Mouse (Mus musculus) heart, embryonic 15.5 days (tissue): ENCODE results near the gene Gns. TPM values are rescaled to one million over a fixed set of nuclear protein-coding genes. Genes with fewer than 3 reads are reported as not detected.

ENCODE experiments used
- ATAC-seq: fragments of 200-750 bp; cut with Nextera tagmentation; replicated peaks from 2 replicates; pipeline ENCODE4 v1.8.0; 2017; ENCODE audit warnings: low read depth, moderate TSS enrichment; ENCODE audit not compliant: insufficient number of reproducible peaks, insufficient read depth, low FRiP score
- H3K27ac ChIP-seq: fragments of 300-500 bp; sonication (generic); 2 replicates; pipeline ENCODE4 v1.5.1; 2015; ENCODE audit warnings: mild to moderate bottlenecking, inconsistent platforms
- H3K27me3 ChIP-seq: fragments of 300-500 bp; sonication (generic); 2 replicates; pipeline ENCODE4 v1.6.1; 2015; ENCODE audit warnings: inconsistent platforms
- H3K36me3 ChIP-seq: fragments of 300-500 bp; sonication (generic); 2 replicates; pipeline ENCODE4 v1.6.1; 2015; ENCODE audit warnings: mild to moderate bottlenecking, inconsistent platforms
- H3K4me1 ChIP-seq: fragments of 300-500 bp; sonication (generic); replicated peaks from 2 replicates; pipeline ENCODE4 v1.6.1; 2015; ENCODE audit warnings: inconsistent platforms
- H3K4me2 ChIP-seq: fragments of 300-500 bp; sonication (generic); 2 replicates; pipeline ENCODE4 v1.6.1; 2015; ENCODE audit warnings: inconsistent platforms, mild to moderate bottlenecking, moderate library complexity
- H3K4me3 ChIP-seq: fragments of 300-500 bp; sonication (generic); 2 replicates; pipeline ENCODE4 v1.5.1; 2015; ENCODE audit warnings: mild to moderate bottlenecking, inconsistent platforms
- H3K9ac ChIP-seq: fragments of 300-500 bp; sonication (generic); 2 replicates; pipeline ENCODE4 v1.6.1; 2015; ENCODE audit warnings: mild to moderate bottlenecking, inconsistent platforms
- H3K9me3 ChIP-seq: fragments of 300-500 bp; sonication (generic); replicated peaks from 2 replicates; pipeline ENCODE4 v1.6.1; 2016; ENCODE audit warnings: inconsistent platforms
- WGBS: fragments of 180-500 bp; shearing (Covaris S2); methylation state at CpG from one replicate; pipeline ENCODE4 v1.1.7; 2015; ENCODE audit warnings: mixed read lengths; 5-methylcytosine and 5-hydroxymethylcytosine counted together
- polyA plus RNA-seq: library from polyadenylated mRNA; unstranded; fragments of >200 nt; fragmentation: Nextera tagmentation; extraction: Ambion mirVana; gene quantifications from 2 replicates; pipeline ENCODE4 v1.2.1, GENCODE M21; 2015

The Gns gene
- polyA plus RNA-seq, 1 experiment from 2014 or later, result 28.6 TPM

DNA sequence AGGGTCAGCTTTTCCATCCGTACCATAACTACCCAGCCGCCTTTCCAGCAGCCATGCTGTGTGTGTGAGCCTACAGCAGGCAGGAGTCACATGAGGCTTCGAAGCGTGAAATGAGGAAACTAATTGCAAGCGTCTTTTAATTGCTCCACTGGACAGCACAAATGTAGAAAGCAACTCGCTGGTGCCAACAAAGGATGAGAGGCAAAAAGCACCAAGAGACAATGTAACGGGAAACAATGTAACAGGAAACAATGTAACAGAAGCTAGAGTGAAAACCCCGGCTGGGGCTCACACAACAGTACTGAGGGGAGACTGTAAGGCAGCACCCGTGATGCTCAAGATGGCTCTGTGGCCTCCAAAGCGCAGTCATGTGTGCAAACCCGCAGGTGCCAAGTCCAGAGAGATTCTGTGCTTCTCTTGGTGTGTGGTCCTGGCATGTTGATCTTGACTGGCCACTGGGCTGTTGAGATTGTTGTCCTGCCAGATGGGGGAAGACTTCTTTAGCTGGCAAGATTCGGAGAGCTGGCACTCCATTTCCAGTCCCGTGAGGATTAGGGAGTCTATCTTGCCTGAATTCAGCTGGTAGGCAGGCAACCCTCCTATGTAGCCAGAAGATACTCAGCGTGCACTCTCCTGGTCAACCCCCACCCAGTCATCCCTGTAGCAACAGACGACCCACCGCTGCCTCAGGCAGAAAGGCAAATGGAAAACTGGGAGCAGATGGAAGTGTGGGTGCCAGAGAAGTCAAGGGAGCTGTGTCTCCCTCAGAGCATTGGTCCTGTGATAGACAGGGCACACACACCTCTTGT is 58.9 kb downstream of the Gns start:
- no peak overlapping the region for H3K4me3 ChIP-seq
- no peaks in the 10 kb centered on the region for H3K27me3 ChIP-seq
- H3K9me3 ChIP-seq, result no peaks in the 10 kb centered on the region
- no peak overlapping the region for H3K9ac ChIP-seq
- H3K4me1 ChIP-seq, result peaks cover 96% of the 10 kb centered on the region
- no peak overlapping the region for H3K4me2 ChIP-seq
- H3K27ac ChIP-seq, result peak overlapping the region; percentile 41
- WGBS, result 65% methylated on average over 16 of the region's 16 CpGs
- no peaks in the 10 kb centered on the region for H3K36me3 ChIP-seq
- no peak for ATAC-seq

DNA sequence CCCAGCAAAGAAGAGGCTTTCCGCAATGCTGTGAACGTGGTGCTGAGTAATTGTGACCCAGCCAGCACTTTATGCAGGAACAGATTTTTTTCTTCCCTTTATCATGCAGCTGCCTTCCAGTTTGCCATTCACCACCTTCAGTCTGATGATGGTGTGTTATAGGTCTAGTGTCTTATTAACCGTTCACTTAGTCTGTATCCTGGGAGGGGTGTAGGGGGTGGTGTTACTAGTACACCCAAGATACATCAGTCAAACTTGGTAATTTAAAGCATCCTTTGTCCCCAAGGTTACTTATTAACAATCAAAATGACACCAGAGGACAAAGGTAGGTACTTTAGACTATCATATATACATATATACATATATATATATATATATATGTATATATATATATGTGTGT is 59.6 kb downstream of the Gns start:
- Histone ChIP-seq H3K4me1 (peaks cover 96% of the 10 kb centered on the region), H3K4me2 (no peak overlapping the region), H3K9me3 (no peaks in the 10 kb centered on the region), H3K9ac (no peak overlapping the region), H3K36me3 (no peaks in the 10 kb centered on the region), H3K27ac (peak overlapping the region; percentile 41; the same call in 1 of the 2 replicates), H3K4me3 (no peak overlapping the region), H3K27me3 (no peaks in the 10 kb centered on the region)
- 71% methylated on average over 3 of the region's 3 CpGs for WGBS
- ATAC-seq, result no peak

DNA sequence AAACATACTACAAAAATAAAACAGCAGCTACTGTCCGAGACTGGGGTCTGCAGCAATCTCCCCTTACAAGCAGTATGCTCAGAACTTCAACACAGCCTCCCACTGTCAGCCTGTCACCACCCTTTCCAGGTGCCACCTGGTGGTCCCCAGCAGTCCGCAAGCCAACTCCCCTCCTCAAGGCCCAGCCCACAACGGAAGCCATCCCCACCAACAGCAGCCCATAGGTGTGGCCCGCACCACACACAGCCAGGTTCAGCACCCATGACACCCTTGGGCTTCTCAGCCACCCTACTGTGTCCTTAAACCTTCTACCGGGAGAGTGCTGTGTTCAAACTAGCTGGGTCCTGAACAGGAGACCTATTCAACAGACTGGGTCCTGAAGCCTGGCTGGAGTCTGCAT is 60.2 kb downstream of the Gns start:
- Histone ChIP-seq H3K27ac (peak overlapping the region; percentile 64), H3K36me3 (no peaks in the 10 kb centered on the region), H3K9me3 (no peaks in the 10 kb centered on the region), H3K27me3 (no peaks in the 10 kb centered on the region), H3K4me1 (peaks cover 96% of the 10 kb centered on the region), H3K9ac (no peak overlapping the region), H3K4me2 (no peak overlapping the region), H3K4me3 (no peak overlapping the region)
- ATAC-seq, result no peak
- 69% methylated on average over 5 of the region's 5 CpGs for WGBS

DNA sequence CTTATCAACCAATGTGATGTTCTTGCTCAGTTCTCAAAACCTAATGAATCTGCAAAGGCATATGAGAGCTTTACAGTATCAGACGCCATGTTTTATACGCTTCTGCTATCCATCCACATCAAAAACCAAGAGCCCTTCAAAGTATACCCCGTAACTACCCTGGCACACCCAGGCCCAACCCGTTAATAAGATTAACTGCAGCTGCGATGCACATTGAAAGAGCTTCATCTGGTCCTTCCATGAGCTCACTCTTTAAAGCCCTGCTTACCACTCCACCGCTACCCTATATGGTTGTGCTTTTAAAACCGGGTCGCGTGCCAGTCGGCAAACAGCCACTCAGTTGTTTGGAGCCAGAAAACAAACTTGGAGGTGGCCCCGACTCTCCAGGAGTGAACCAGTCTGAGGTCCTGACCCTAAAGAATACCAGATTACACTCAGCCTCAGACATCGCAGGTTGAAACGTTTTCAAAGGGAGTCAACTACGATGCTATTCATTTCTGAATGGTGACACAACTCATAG is 60.7 kb downstream of the Gns start:
- Histone ChIP-seq H3K27me3 (no peaks in the 10 kb centered on the region), H3K4me2 (no peak overlapping the region), H3K9ac (no peak overlapping the region), H3K9me3 (no peaks in the 10 kb centered on the region), H3K4me3 (no peak overlapping the region), H3K4me1 (peaks cover 96% of the 10 kb centered on the region), H3K36me3 (no peaks in the 10 kb centered on the region), H3K27ac (peak overlapping the region; percentile 64)
- WGBS, result 61% methylated on average over 14 of the region's 14 CpGs
- no peak for ATAC-seq

DNA sequence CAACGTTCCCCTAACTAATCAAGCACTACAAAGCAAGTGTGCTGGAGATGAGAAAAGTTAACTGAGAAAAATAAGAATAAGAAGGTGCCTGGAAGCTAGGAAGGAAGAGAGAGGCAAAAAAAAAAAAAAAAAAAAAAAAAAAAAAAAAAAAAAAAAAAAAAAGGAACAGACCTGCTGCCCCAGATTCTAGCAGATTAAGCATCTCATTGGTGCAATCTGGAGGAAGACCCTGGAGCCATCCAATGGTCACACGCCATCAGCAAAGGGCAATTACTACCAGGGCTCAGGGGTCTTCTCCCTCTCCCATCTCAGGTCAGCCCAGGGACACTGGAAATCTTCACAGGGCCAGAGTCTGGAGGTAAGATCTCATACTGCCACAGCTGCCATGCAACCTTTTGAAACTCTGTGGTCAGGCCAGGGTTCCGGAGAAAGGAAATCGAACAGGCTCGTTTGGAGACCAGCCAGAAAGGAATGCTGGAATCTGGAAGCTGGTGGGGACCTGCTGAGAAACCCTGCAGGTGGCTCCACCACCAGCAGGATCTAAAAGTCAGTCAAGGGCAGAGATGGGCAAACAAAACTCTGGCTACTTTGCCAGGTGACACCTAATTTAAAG is 61.7 kb downstream of the Gns start:
- H3K9ac ChIP-seq, result no peak overlapping the region
- peak overlapping the region; percentile 16; the same call in 1 of the 2 replicates for H3K4me2 ChIP-seq
- no peak overlapping the region for H3K4me3 ChIP-seq
- H3K9me3 ChIP-seq, result no peaks in the 10 kb centered on the region
- H3K4me1 ChIP-seq, result peaks cover 96% of the 10 kb centered on the region
- ATAC-seq, result no peak
- no peaks in the 10 kb centered on the region for H3K36me3 ChIP-seq
- no peaks in the 10 kb centered on the region for H3K27me3 ChIP-seq
- 21% methylated on average over 5 of the region's 5 CpGs for WGBS
- peak overlapping the region; percentile 93 for H3K27ac ChIP-seq

DNA sequence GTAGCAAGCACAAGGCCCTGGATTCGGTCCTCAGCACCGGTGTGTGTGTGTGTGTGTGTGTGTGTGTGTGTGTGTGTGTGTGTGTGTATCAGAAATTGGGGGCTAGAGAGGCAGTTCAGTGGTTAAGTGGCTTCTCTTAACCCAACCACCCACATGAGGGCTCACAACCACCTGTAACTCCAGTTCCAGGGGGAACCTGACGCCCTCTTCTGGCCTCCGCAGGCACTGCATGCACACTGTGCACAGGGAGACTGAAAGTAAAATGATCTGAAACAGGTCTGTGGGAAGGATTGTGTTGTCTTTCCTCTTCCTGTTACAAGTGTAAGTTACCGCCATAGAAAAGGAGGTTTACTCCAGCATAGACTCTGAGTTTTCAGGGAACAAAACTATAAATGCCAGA is 62.2 kb downstream of the Gns start:
- 58% methylated on average over 5 of the region's 5 CpGs for WGBS
- no peak overlapping the region for H3K4me3 ChIP-seq
- no peak overlapping the region for H3K9ac ChIP-seq
- H3K4me1 ChIP-seq, result peaks cover 96% of the 10 kb centered on the region
- ATAC-seq, result no peak
- no peaks in the 10 kb centered on the region for H3K9me3 ChIP-seq
- H3K27ac ChIP-seq, result peak overlapping the region; percentile 93
- no peaks in the 10 kb centered on the region for H3K36me3 ChIP-seq
- H3K27me3 ChIP-seq, result no peaks in the 10 kb centered on the region
- no peak overlapping the region for H3K4me2 ChIP-seq

DNA sequence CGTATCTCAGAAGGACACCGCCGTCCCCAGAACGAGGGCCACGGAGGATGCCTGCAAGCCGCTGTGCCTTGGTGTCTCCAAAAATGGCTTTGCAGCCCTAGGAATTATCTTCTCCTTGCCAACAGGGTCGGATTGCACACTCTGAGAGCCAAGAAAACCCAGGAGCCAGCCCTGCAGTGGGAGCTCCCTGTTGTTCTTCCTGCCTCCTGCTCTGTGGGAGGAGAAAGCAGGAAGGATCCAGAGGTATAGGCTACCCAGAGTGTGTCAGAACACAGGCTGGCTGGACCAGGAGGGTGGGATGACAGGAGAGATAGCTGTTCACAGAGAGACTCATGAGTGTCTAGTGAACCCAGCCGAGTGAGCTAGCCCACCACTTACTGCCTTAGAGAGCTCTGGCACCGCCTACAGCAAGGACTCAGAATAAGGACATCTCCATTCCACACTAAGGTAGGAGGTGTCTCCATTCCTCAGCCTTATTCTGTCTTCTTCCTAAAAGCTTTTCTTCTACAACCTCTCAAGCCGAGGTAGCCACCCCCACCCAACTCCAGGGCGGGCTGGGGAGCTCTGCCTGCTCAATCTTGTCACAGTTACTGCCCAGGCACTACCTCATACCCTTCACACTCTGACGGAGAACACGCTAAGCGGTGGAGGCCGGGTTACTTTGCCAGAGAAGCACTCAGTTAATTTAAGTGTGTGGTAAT is 63.3 kb downstream of the Gns start:
- Histone ChIP-seq H3K9me3 (no peaks in the 10 kb centered on the region), H3K4me2 (peak overlapping the region; percentile 2; the same call in 1 of the 2 replicates), H3K9ac (peak overlapping the region; percentile 16; the same call in 1 of the 2 replicates), H3K36me3 (no peaks in the 10 kb centered on the region), H3K4me1 (peaks cover 95% of the 10 kb centered on the region), H3K4me3 (0 out of 2 replicates have a peak overlapping the region, but pooled peaks have one; percentile 4), H3K27ac (peak overlapping the region; percentile 93), H3K27me3 (no peaks in the 10 kb centered on the region)
- no peak for ATAC-seq
- 53% methylated on average over 15 of the region's 15 CpGs for WGBS

DNA sequence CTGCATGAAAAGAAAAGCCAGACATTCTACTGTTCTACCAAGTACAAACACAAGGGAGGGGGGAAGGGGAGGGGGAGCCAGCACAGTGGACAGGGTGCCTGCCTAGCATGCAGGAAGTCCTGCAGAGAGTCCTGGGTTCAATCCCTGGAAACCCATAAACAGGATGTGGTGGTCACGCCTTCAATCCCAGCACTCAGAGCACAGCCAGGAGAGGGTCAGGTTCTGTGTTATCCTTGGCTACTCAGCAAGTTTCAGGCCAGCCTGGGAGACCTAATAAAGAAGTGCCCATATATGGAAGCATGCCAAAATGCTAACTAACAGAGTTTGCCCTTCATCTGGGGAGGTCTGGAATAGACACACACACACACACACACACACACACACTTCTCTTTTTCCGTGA is 64.2 kb downstream of the Gns start:
- H3K27ac ChIP-seq, result peak overlapping the region; percentile 93
- H3K4me3 ChIP-seq, result no peak overlapping the region
- ATAC-seq, result peak; percentile 56
- 18% methylated on average over 2 of the region's 2 CpGs for WGBS
- H3K36me3 ChIP-seq, result no peaks in the 10 kb centered on the region
- no peak overlapping the region for H3K9ac ChIP-seq
- H3K27me3 ChIP-seq, result no peaks in the 10 kb centered on the region
- no peaks in the 10 kb centered on the region for H3K9me3 ChIP-seq
- peaks cover 92% of the 10 kb centered on the region for H3K4me1 ChIP-seq
- peak overlapping the region; percentile 54; the same call in 1 of the 2 replicates for H3K4me2 ChIP-seq

DNA sequence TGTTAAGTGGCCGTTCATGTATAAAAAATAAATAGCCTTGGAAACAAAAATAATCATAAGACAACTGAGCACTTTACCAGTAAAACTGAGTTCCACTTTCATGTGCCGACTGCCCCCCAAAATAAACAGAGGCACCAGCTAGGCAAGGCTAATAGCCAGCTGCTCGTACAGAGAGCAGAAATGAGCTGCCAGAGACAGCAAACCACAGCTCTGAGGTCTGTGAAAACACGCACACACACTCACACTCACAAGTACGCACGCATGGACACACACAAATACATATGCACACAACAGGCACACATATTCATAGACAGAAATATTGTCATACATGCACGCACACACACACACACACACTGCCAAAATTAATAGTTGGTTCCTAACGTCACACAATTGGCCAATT is 64.7 kb downstream of the Gns start:
- no peak overlapping the region for H3K4me3 ChIP-seq
- no peaks in the 10 kb centered on the region for H3K27me3 ChIP-seq
- no peaks in the 10 kb centered on the region for H3K9me3 ChIP-seq
- 27% methylated on average over 8 of the region's 8 CpGs for WGBS
- peaks cover 93% of the 10 kb centered on the region for H3K4me1 ChIP-seq
- peak overlapping the region; percentile 48; the same call in 1 of the 2 replicates for H3K9ac ChIP-seq
- H3K36me3 ChIP-seq, result no peaks in the 10 kb centered on the region
- no peak for ATAC-seq
- H3K27ac ChIP-seq, result peak overlapping the region; percentile 93
- H3K4me2 ChIP-seq, result peak overlapping the region; percentile 54

DNA sequence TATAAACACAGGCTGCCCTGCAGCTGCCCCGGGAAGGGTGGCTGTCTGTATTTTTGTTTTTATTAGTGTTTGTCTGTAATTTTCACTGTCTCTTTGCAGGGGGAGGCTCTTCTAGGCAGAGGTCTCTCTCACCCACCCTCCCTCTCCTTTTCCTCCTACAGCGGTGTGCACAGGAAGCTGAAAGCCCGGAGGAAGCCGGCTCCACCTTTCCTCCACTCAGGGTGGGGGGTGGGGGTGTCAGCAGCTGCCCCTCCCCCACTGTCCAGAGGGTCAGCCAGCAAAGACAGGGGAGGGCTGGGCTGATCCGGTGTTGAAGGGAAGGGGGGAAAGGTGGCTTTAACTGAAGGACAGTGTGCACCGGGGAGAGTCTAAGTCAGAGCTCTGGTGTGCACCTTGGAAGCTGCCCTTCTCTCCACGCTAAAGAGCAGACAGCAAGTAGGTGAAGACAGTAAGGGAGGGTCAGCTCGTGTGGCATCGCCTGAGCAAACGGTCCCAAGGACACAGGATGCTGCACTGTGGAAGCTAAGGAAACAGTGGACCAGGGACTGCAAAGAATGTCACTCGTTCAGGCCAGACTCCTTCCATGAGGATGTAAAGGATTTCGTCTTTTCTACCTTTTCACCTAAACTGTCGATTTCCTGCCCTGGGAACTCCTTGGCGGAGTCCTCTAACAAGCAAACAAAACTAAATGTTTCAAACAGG is 65.2 kb downstream of the Gns start:
- peak overlapping the region; percentile 93 for H3K27ac ChIP-seq
- H3K4me2 ChIP-seq, result peak overlapping the region; percentile 54
- H3K4me1 ChIP-seq, result peaks cover 95% of the 10 kb centered on the region
- H3K9me3 ChIP-seq, result no peaks in the 10 kb centered on the region
- H3K4me3 ChIP-seq, result no peak overlapping the region; the same call in 1 of the 2 replicates
- H3K27me3 ChIP-seq, result no peaks in the 10 kb centered on the region
- ATAC-seq, result peak; percentile 20; the same call in 1 of the 2 replicates
- 16% methylated on average over 14 of the region's 14 CpGs for WGBS
- H3K36me3 ChIP-seq, result no peaks in the 10 kb centered on the region
- peak overlapping the region; percentile 48 for H3K9ac ChIP-seq
